Mouse (Mus musculus): Measurements from ENCODE around the gene Pibf1.

Gene Pibf1

GRCm38 (mm10) chr14:99263816-99264215, 164.6 kb downstream of the Pibf1 start:
- DNase-seq (ENCODE audit: low read depth, low spot score) = no peak

- DNase-seq (ENCODE audit: low read depth, low spot score) = no peak
Measured at GRCm38 (mm10) chr14:99265791-99266190, 166.6 kb downstream of the Pibf1 start.

GRCm38 (mm10) chr14:99266749-99267148, 167.5 kb downstream of the Pibf1 start:
- peak; percentile 66 for DNase-seq (ENCODE audit: low read depth, low spot score)

- no peak for DNase-seq (ENCODE audit: low read depth, low spot score)
Measured at GRCm38 (mm10) chr14:99274056-99274455, 174.8 kb downstream of the Pibf1 start.

GRCm38 (mm10) chr14:99275827-99276226, 176.6 kb downstream of the Pibf1 start:
- no peak for DNase-seq (ENCODE audit: low read depth, low spot score)

GRCm38 (mm10) chr14:99278312-99278711, 179.1 kb downstream of the Pibf1 start:
- no peak for DNase-seq (ENCODE audit: low read depth, low spot score)

- DNase-seq (ENCODE audit: low read depth, low spot score) = no peak
Measured at GRCm38 (mm10) chr14:99278763-99279486, 179.7 kb downstream of the Pibf1 start.

- DNase-seq (ENCODE audit: low read depth, low spot score) = no peak
Measured at GRCm38 (mm10) chr14:99280399-99280798, 181.2 kb downstream of the Pibf1 start.

- DNase-seq (ENCODE audit: low read depth, low spot score) = no peak
Measured at GRCm38 (mm10) chr14:99280825-99281433, 181.7 kb downstream of the Pibf1 start.

- DNase-seq (ENCODE audit: low read depth, low spot score) = no peak
Measured at GRCm38 (mm10) chr14:99285486-99285885, 186.3 kb downstream of the Pibf1 start.

GRCm38 (mm10) chr14:99292176-99292575, 193.0 kb downstream of the Pibf1 start:
- DNase-seq (ENCODE audit: low read depth, low spot score) = peak; percentile 72

GRCm38 (mm10) chr14:99294424-99294823, 195.2 kb downstream of the Pibf1 start:
- no peak for DNase-seq (ENCODE audit: low read depth, low spot score)

GRCm38 (mm10) chr14:99295606-99296341, 196.6 kb downstream of the Pibf1 start:
- no peak for DNase-seq (ENCODE audit: low read depth, low spot score)

- DNase-seq (ENCODE audit: low read depth, low spot score) = peak; percentile 97
Measured at GRCm38 (mm10) chr14:99298385-99299021, 199.3 kb downstream of the Pibf1 start, which contains the start of gene Klf5. Klf5 (plus strand) TSS chr14:99298691.

- DNase-seq (ENCODE audit: low read depth, low spot score) = no peak
Measured at GRCm38 (mm10) chr14:99299022-99299481, 199.8 kb downstream of the Pibf1 start.

GRCm38 (mm10) chr14:99299701-99300191, 200.5 kb downstream of the Pibf1 start:
- DNase-seq (ENCODE audit: low read depth, low spot score) = no peak

GRCm38 (mm10) chr14:99301472-99301871, 202.2 kb downstream of the Pibf1 start:
- peak; percentile 94 for DNase-seq (ENCODE audit: low read depth, low spot score)

Measured in ES-CJ7 (cell line).